Mouse (Mus musculus) lung, adult 2 months (tissue): ENCODE results near the gene Camta1.

Experiments
- CTCF ChIP-seq: fragments of 200-500 bp; IDR thresholded peaks from 2 replicates; pipeline ENCODE4 v1.5.1; 2011; ENCODE audit warnings: mild to moderate bottlenecking, low read length, control low read depth; ENCODE audit not compliant: insufficient read depth
- POLR2A ChIP-seq: fragments of 200-500 bp; IDR thresholded peaks from 2 replicates; pipeline ENCODE4 v1.6.1; 2011; ENCODE audit warnings: low read depth, mild to moderate bottlenecking, control low read depth, low read length, borderline replicate concordance; ENCODE audit errors: extremely low read depth

DNA sequence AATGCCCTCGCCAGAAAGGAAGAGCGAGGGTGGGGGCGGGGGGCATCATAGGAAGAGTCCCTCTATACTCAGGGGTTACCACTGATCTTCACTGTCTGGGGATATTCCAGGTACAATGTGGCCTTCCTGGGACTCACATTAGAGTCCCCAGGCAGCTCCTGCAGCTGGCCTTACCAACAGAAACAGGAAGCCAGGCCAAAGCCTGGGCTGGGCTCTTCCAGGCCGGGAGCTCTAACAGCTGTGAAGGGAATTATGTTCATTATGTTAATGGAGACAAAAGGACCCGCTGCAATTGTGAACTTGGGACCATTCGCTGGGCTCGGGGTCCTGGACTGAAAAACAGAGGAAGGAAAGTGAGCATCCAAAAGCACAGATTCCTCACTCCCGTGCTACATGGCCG, 200.2 kb downstream of the Camta1 start:
- TF ChIP-seq POLR2A (no peak), CTCF (no peak)
